Mouse (Mus musculus) left cerebral cortex, postnatal 10 days (tissue): ENCODE results near the gene Ablim1. TPM values are rescaled to one million over a fixed set of nuclear protein-coding genes. Genes with fewer than 3 reads are reported as not detected.

ENCODE experiments used
- DNase-seq, 2 experiments: peaks; one replicate each; pipeline ENCODE4 v3.0.0; 2021 to 2022; ENCODE audit warnings: low spot score in 2 of 2, mixed read lengths in 1 of 2; ENCODE audit errors: extremely low spot score in 1 of 2
- intact Hi-C: fragments of 180-260 bp; cut with DNase I; formaldehyde crosslinking; loops from one replicate; pipeline ENCODE4 v1.15.1; 2025
- total RNA-seq, 2 experiments: library from RNA; stranded (reverse); gene quantifications; 2 replicates each; pipeline ENCODE4 v1.2.3; 2021

Gene Ablim1
- total RNA-seq, 2 experiments from 2014 or later = 126 to 136 TPM

DNA sequence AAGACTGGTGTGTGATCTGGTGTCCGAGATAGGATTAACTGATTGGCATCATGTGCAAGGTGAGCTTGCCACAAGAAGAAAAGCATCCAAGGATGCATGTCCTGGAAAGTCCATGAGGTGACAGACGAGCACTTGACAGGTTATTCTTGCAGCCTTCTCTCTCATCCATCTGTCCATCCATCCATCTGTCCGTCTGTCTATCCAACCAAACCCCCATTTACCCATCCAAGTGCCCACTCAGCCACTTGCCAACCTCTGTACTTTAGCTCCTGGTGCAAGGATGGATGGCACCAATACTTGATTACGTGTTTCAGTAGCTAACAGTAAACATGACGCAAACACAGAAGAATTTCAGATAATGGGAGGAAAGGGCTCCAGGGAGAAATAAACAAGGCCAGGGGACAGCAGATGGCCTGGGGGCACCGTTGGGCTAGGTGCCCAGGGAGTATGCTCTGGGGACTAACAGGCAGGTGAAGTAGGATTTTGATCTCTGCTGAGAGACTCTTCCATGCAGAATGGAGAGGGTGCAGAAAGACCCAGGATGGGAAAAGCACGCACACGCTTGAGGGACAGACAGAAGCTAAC lies 202.4 kb downstream of the Ablim1 start:
- intact Hi-C loops = no loop called here
- DNase-seq = no peak

DNA sequence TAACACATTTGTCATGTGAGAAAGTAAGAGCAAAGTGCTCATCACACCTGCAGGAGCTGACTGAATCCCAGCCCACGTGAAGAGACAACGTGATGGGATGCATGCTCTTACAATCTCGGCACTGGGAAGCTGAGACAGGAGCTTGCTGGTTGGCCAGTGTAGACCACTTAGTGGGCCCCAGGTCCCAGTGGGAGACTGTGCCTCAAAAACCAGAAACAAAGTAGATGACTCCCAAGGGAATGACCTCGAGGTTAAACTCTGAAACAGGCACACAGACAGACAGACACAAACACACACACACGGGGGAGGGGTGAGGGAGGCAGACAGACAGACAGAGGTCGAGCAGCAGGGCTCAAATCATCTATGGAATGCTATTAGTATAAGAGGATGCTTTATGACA lies 203.4 kb downstream of the Ablim1 start:
- no peak for DNase-seq
- intact Hi-C loops = no loop called here

DNA sequence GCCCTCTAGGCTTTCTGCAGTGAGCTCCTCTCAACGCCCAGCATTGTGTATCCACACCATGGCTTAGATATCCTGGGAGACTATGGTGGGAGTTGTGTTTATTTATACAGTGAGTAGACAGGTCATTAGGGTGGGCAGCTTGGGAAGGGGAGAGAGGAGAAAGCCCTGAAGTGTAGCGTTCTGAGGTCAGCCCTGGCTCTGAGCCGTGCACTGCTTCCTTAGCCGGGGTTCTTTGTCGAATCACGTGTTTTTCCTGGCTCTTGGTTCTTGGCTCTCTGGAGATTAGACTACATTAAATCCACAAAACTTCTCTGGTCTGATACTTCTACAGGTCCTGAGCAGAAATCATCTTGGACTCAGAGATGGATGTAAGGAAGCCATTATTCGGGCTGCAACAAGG lies 205.1 kb downstream of the Ablim1 start:
- intact Hi-C loops = no loop called here
- DNase-seq = no peak

DNA sequence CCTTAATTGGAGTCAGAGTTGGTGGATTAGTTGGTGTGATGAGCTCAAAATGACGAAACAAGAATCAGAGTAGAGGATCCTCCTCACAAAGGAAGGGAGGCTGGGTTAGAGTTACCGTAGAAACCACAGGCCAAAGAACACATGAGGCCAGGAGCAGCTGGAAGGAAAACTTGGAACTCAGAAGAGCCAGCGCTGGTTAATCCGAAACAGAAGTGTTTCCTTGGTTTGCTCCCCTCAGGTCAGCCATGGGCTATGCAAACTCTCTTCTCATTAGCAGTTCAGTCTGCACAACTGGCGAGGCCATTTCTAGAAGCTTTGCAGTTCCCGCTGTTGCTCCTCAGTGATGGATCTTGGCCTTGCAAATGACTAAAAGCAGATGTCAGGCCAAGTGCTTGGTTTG lies 208.2 kb downstream of the Ablim1 start:
- DNase-seq = no peak
- intact Hi-C loops = no loop called here

DNA sequence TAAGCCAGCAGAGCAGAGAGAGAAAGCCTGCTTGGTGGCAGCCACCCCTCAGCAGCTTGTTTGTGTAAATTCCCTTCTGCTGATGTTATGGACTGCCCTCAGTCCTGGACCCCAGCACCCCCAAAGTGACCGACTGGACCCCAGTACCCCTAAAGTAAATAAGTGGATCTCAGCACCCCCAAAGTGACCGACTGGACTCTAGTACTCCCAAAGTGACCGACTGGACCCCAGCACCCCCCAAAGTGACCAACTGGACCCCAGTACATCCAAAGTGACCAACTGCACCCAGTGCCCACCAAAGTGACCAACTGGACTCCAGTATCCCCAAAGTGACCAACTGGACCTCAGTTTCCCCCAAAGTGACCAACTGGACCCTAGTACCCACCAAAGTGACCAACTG lies 208.7 kb downstream of the Ablim1 start:
- DNase-seq = no peak
- intact Hi-C loops = no loop called here

DNA sequence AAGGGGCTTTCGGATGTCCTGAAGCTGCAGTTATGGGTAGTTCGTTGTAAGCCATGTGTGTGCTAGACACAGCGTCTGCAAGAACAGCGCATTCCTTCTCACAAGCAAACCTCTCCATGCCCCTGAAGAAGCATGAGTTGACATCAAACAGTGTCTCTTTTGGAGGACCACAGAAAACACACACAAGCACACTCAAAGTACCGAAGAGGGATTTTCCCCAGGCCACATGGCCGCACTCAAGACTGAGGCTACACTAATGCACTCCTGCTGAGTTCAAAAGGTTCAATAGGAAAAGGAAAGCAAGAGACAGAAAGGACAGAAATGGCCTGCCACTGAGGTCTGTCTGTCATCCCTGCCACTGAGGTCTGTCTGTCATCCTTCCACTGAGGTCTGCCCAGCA lies 209.6 kb downstream of the Ablim1 start:
- intact Hi-C loops = no loop called here
- DNase-seq = peak in 1 of 2 experiments; percentile 19

DNA sequence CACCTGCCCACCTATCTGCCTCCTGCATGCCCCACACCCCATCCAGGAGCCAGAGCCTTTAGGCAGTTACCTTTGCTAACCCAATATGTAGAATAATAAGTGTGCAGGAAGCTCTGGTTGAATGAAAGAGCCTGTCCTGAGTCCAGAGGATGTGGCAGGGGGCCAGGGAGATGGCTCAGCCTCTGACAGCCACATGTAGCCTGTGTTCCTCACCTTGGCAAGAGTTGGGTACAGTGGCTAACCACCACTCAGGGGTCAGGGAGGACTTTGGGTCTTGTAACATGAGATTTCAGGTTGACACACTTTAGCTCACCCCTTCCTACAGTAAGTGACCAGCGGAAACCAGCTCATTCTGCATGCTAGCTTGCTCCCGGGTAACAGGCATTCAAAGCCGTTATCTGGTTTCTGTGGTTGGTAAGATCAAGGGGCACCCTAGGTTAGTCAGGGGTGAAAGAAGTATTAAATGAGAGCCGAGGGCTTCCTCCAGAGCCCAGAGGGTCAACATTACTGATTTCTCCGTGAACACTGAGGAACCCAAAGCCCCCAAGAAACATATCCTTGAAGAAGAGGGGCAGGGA lies 210.5 kb downstream of the Ablim1 start:
- peak in 1 of 2 experiments; percentile 41 for DNase-seq
- intact Hi-C loops = no loop called here

DNA sequence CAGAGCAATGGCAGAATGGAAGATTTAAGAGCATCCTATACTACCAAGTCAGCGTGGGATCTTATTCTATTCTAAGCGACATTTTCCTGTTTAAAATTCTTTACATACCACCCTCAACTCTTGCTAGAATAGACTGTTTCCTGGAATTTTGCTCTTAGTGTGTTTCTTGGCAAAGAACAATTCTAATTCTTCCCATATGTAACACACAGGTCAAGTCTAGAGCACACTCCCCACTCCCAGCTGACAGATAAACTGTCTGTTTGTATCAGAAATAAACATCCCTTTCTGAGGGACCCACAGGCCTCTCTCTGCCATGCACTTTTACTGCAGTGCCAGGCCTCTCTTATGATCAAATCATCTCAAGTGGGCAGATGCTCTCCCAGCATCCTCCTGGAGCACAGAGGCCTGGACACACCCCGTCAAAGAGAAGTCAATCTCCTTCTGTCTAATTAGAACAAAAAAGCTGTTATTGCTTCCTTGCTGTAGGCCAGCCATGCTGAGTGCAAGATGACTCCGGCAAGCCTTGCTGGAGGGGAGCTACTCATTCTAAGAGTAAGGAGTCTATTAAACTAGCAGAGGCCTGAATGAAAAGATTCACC lies 211.3 kb downstream of the Ablim1 start:
- peak in 1 of 2 experiments; percentile 26 for DNase-seq
- intact Hi-C loops = no loop called here

DNA sequence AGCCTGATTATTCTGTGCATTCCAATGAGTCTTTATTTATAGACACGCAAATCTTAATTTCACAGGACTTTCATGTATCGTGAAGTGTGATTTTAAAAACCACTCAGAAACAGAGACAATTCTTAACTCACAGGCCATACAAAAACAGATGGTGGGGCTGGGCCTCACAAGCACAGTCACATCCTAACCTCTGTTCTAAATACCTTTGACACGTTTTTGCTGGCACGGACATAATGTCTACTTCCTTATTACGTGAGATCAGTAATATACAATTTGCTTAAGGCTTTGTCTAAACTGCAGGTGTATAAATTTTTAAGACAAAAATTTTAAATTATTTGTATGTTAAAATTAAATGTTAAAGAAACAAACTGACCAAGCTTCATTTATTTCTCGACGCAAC lies 212.7 kb downstream of the Ablim1 start:
- no peak for DNase-seq
- intact Hi-C loops = no loop called here

DNA sequence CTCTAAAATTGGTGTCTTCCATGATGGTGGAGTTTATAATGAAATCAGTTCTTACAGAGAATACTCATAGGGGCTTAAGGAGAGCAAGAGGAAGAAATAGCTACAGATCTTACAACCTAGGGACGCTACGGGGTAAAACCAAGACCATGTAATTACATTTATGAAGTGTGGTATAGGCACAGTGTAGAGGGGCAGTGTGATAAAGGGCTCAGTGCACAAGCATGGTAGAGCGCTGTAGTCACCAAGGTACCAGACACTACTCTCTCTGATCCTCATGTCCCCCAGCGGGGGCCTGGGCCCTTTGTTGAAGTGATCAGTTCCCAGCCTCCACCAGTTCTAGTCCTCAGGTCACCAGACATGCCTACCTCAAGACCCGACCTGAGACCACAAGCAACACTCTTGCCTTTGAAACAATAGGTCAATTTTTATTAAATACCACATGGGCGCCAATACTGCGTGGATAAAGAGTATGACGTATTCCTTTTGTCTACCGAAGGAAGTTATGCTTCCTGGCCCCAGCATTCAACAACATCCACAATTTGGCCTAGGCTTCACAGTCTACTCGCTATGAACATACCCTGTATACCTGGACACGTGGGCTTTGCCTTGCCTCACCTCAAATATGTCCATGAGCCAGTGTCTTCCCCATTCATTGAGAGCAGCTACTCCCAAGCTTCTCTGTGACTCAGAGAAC lies 213.8 kb downstream of the Ablim1 start:
- intact Hi-C loops = no loop called here
- no peak for DNase-seq

DNA sequence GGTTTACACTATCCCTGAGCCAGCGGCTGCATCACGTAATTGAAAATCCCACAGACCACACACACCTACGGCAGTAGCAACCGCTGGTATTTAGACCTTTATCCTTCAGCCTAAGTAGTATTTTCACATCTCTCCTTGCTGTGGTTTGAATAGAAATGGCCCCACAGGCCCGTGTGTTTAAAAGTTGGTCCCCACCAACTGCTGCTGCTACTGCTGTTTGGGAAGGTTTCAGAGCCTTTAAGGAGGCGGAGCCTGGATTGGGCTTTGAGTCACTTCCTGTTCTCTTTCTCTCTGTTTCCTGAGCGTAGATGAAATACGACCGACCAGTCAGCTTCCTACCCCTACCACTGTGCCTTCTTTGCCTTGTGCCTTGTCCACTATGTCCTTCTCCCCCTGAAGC lies 214.7 kb downstream of the Ablim1 start:
- no peak for DNase-seq
- intact Hi-C loops = no loop called here

DNA sequence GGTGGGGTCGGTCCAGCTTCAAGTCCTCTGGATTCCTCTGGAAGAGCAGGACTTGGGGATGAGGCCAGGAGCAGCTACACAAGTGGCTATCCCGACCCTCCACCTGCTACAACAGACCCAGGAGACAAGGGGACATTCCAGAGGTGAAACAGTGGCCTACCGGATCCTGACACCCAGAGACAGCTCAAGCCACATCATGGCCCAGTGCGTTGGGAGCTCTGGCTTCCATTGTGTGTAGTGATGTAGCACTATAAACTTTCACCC lies 215.7 kb downstream of the Ablim1 start:
- intact Hi-C loops = no loop called here
- DNase-seq = no peak

DNA sequence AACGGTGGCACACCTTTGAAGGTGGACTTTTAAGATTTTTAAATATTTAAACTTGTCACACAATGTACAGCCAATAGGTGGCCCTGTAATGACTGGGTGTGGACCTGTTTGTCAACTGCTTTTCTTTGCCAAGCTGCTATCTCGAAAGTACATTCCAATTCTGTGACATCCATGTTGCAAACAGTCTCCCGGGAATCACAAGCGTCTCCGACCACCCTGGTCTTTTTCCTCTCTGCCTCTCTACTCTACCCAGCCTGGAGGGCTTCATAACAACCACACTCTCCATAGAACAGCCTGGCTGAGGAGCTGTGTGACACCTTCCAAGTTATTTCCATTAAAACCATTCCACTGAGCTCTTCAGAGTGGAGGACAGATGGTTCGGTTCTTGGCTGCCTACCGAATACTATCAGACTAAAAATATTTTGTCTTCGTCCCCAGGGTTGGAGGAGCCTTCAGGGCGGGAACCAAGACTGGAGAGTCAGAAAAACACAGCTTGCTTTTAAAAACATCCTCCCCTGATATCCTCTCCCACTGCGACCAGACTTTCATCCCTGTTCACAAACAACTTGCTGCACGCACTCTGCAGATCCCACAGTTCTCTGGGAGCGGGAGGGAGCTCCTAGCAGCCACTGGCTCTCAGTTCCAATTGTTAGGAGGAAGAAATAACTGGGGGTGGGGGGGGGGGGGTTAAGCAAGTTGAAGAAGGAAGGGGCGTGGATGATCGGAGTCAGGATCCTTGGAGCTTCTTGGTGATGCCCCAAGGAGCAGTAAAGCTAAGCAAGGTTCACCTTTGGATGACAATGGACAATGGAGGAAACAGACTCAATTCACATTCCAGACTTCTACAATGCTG lies 216.3 kb downstream of the Ablim1 start:
- intact Hi-C loops = no loop called here
- DNase-seq = peak; percentile 67 to 79

DNA sequence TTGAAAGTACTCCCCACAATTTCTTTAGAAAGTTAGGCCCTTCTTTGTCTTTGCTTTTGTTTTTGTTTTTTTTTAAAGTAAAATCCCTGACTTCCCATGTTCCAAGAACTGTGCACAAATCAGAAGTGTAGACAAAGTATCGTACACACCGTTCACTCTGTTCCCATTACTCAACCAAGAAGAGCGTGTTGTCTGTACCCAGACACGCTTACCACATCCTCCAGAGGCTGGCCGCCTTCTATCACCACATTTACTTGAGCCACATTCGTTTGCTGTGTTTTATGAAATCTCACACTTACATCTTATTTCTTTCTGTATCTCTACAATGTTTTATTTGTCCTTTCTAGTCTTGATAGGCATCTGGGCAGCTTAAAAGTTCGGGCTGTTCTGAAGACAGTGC lies 219.4 kb downstream of the Ablim1 start:
- no peak for DNase-seq
- intact Hi-C loops = no loop called here

DNA sequence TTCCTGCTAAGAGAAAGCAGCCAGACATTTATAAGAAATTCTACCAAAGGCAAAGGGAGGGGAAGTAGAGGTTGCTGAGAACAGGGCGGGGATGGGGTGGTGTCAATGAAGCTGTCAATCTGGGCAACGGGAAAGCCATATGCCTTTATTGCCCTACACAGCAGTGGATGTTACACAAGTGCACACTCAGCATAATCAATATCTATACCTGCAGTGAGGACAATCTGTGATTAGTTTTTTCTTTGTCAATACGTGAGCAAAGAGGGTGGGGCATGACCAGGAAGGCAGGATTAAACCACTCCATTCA lies 221.1 kb downstream of the Ablim1 start:
- intact Hi-C loops = no loop called here
- DNase-seq = no peak

DNA sequence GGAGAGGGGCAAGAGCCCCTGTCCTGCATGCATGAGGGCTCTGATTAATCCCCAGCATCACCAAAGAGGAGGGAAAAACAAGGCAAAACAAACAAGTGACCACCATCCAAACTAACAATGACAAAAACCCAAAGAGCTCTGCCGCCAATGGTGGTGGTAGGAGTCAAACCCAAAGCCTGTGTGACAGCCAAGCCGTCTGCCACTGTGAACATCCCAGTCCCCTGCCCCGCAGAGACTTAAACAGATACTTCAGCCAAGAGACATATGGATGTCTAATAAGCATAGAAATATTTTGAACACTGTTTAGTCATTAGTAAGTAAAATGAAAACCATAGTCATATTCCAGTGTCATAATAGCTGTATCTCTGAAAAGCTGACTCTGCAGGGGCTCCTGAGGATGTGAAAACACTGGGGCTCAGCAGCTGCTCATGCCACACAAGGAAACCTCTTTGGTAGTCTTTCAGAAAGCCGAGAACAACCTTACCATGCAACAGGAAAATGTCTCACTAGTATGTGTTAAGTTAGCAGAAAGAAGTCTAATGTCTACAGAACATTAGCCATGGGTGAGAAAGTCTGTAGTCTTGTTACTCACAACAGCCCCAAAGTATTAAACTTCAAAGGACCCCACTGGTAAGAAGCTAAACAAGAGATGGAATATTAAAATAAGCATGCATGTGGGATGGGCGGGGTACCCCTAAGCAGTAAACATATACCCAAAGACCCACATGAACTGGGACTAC lies 221.6 kb downstream of the Ablim1 start:
- DNase-seq = no peak
- intact Hi-C loops = no loop called here

DNA sequence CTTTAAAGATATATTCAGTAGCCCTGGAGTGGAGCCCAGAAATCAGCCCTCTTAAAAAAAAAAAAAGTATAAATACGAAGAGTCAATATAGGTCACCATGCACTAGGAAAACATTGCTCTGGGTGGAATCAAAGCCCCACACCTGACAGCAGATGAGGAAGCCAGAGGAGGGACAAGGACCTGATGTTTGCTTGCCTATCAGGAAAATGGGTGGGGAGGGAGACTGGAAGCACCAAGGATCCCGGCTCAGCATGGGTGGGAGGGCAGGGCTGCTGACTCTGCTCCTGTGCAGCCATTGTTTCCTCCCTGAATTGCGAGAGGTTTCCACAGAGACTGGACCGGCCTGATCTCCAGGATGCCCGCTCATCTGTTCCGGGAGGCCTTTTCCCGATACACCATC lies 223.4 kb downstream of the Ablim1 start:
- intact Hi-C loops = no loop called here
- DNase-seq = no peak

DNA sequence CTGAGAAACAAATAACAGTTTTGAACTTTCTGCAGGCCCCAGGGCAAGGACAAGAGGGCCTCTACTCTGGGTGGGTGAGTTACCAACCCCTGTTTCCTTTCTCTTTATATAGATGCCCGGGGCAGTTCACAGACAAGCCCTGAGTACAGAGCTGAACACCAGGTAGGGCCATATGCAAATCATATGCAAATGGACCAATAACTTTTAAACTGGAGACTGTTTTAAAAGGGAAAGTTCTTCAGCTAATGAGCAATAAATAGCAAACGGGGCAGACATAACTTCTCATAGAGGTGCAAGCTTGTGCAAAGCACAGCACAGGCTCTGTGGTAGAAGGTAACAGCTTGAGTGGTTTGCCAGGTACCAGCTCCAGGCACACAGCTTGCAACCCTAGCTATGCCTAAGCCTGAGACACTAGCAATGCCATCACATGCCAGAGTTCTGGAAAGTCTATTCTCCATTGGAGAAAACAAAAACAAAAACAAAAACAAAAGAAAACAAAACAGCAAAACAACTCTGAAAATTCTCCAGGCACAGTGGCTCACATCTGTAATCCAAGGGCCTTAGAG lies 225.8 kb downstream of the Ablim1 start:
- DNase-seq = no peak
- intact Hi-C loops = no loop called here
